Mouse (Mus musculus) cortical plate, adult 2 months (tissue): ENCODE results near the gene Postn. TPM values are rescaled to one million over a fixed set of nuclear protein-coding genes. Genes with fewer than 3 reads are reported as not detected.

Experiments used
- H3K27ac ChIP-seq: fragments of 200-500 bp; 2 replicates; pipeline ENCODE4 v1.5.1; 2012; ENCODE audit warnings: low read length, control low read depth, inconsistent platforms; ENCODE audit not compliant: insufficient read depth
- H3K4me1 ChIP-seq: fragments of 200-500 bp; 2 replicates; pipeline ENCODE4 v1.6.1; 2011; ENCODE audit warnings: low read length; ENCODE audit not compliant: control insufficient read depth, insufficient read depth
- H3K4me3 ChIP-seq: fragments of 200-500 bp; 2 replicates; pipeline ENCODE4 v1.5.1; 2011; ENCODE audit warnings: mild to moderate bottlenecking, low read length, control low read depth; ENCODE audit not compliant: insufficient read depth
- CTCF ChIP-seq: fragments of 200-500 bp; IDR thresholded peaks from 2 replicates; pipeline ENCODE4 v1.5.1; 2011; ENCODE audit warnings: mild to moderate bottlenecking, control low read depth, low read length; ENCODE audit not compliant: insufficient read depth; ENCODE audit errors: extremely low read depth
- POLR2A ChIP-seq: fragments of 200-500 bp; IDR thresholded peaks from 2 replicates; pipeline ENCODE4 v1.6.1; 2011; ENCODE audit warnings: mild to moderate bottlenecking, low read length, control low read depth; ENCODE audit not compliant: insufficient read depth; ENCODE audit errors: extremely low read depth
- polyA plus RNA-seq: library from polyadenylated mRNA; depleted of rRNA; stranded (reverse); fragments of >200 nt; gene quantifications from 2 replicates; pipeline ENCODE4 v1.2.3, GENCODE M21; 2012

Postn gene
- polyA plus RNA-seq, 1 experiment, result 1.7 TPM

DNA sequence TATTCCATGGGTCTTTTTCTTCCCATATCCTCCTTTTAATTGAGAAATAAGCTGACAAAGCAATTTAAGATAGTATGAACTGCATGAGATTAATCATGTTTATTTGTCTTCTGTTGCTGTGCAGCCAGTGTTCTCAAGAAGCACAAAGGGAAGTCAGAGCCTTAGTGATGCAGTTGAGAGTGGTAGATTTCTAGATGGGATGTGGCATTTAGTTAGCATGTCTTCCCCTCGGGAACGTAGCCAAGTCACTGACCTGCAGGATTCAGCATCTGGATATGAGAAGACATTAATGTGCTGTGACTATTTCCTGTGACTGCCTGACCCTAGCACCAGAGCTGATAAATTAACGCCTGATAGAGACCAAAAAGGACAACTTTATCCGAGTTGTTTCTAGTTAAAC is 19.1 kb downstream of the Postn start:
- H3K27ac ChIP-seq, result no peak overlapping the region
- TF ChIP-seq POLR2A (no peak), CTCF (no peak)
- no peaks in the 10 kb centered on the region for H3K4me1 ChIP-seq
- H3K4me3 ChIP-seq, result no peak overlapping the region

DNA sequence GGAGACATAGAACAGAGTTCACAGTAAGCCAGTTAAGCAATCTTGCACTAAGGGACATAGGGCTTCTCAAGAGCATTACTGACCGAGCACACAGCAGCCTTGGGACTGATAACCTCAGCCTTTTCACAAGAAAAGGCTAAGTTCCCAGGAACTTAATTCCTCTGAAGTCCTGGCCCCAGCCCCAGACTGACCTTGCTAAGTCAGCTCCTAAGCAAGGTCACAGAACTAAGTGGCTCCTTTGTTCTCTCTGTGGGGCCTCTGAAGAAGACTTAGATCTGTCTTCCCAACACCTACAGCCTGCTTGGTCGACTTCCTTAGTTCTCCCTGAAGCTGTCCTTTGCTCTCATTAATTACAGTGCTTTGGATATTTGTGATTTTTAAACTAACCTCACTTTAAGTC is 38.4 kb downstream of the Postn start:
- TF ChIP-seq CTCF, result no peak
- TF ChIP-seq POLR2A, result no peak
- Histone ChIP-seq H3K4me1 (no peaks in the 10 kb centered on the region), H3K4me3 (no peak overlapping the region), H3K27ac (no peak overlapping the region)

- no peak overlapping the region for H3K27ac ChIP-seq
- H3K4me3 ChIP-seq, result no peak overlapping the region
- no peaks in the 10 kb centered on the region for H3K4me1 ChIP-seq
- TF ChIP-seq CTCF, result no peak
- TF ChIP-seq POLR2A, result no peak
Observed at GRCm38 (mm10) chr3:54399911-54400310, 39.0 kb downstream of the Postn start.

DNA sequence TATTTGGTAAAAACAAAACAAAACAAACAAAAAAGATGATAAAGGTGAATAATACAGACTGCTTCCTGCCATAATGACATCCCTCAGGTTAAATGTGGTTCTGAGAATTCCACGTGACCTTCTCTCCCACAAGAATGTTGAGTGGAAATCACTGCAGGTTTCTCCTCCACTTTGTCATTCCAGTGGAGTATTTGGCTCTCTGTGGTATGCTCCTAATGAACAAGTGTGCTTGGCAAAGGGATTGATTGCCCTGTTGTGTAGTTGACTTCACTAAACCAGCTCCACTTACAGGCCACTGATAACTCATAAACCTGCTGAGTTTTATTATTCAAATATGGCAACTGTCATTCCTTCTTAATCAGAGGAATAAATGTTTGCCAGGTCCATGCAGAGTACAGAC is 39.7 kb downstream of the Postn start:
- Histone ChIP-seq H3K4me3 (no peak overlapping the region), H3K4me1 (no peaks in the 10 kb centered on the region), H3K27ac (no peak overlapping the region)
- TF ChIP-seq POLR2A (no peak), CTCF (no peak)

DNA sequence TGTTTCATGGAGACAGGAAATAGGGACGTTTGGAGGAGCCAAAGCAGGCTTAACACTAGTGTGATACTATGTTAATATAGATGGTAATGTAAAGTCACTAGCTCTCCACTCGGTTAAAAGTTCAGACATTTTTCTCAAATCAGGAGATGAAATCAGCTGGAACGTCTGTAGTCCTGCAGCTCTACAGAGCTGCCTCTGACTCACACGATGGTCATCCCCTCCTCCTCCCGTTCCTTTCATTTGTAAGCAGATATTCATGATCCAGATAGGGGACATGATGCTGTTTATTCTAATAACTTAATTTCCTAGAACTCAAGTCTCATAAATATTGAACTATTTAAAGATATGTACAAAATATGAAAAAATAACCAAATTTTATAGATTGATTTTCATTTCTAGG is 40.8 kb downstream of the Postn start:
- H3K4me3 ChIP-seq, result no peak overlapping the region
- no peak for TF ChIP-seq POLR2A
- TF ChIP-seq CTCF, result no peak
- H3K27ac ChIP-seq, result no peak overlapping the region
- H3K4me1 ChIP-seq, result no peaks in the 10 kb centered on the region

DNA sequence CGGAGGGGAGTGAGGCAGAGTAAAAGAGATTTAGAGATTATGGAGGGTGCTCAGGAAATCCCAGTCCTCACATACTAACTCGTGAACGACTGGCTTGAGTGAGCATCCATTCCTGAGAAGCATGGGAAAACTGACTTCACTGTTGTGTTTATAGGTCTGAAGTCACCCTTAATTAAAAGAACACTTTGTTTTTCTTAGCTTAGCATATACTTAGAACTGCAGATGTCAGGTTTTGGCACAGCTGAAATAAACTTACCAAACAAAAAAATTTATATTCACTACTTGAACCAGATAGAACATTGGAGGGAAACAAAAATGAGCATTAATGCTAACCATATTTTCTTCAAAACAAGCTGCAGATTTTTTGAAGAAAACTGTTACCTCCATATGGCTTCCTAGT is 42.9 kb downstream of the Postn start:
- no peak overlapping the region for H3K27ac ChIP-seq
- no peak overlapping the region for H3K4me3 ChIP-seq
- H3K4me1 ChIP-seq, result no peaks in the 10 kb centered on the region
- no peak for TF ChIP-seq POLR2A
- TF ChIP-seq CTCF, result no peak

DNA sequence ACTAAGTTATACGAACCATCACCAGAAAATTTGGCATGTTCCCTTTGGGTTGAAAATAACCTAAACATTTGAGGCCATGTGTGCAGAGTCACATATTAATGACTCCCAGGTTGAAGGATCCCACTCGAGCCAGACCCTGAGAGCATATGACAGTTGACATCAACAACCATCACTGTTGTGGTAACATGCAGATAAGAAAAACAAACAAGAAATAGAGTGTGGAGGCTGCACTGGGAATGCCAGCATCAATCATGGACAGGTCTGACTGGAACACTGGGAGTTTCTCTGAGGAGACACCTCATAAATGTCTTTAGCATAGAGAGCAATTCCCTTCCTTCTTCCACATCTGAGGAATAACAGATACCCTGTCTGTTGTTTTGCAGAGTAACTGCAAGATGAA is 45.7 kb downstream of the Postn start:
- H3K27ac ChIP-seq, result no peak overlapping the region
- no peak for TF ChIP-seq POLR2A
- TF ChIP-seq CTCF, result no peak
- H3K4me3 ChIP-seq, result no peak overlapping the region
- H3K4me1 ChIP-seq, result no peaks in the 10 kb centered on the region

DNA sequence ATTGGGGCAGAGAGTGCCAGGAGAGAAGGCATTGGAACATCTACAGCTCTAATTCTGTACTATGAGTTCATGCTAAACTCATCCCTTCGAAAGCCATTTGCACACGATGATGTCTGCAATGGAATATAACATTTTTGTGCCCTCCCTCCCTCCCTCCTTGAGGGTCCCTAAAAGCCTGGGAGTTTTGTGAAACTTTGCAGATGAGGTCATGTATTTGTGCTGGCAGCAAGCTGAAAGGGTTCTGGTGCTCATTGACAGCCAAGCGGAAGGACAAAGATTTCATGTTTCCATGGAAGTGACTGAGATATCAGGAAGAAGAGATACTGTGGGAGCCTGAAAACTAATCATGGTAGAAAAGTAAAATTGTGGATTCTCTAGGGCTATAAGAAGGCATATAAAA is 50.1 kb downstream of the Postn start:
- Histone ChIP-seq H3K27ac (no peak overlapping the region), H3K4me3 (no peak overlapping the region), H3K4me1 (no peaks in the 10 kb centered on the region; the same call in 1 of the 2 replicates)
- TF ChIP-seq POLR2A (no peak), CTCF (no peak)

DNA sequence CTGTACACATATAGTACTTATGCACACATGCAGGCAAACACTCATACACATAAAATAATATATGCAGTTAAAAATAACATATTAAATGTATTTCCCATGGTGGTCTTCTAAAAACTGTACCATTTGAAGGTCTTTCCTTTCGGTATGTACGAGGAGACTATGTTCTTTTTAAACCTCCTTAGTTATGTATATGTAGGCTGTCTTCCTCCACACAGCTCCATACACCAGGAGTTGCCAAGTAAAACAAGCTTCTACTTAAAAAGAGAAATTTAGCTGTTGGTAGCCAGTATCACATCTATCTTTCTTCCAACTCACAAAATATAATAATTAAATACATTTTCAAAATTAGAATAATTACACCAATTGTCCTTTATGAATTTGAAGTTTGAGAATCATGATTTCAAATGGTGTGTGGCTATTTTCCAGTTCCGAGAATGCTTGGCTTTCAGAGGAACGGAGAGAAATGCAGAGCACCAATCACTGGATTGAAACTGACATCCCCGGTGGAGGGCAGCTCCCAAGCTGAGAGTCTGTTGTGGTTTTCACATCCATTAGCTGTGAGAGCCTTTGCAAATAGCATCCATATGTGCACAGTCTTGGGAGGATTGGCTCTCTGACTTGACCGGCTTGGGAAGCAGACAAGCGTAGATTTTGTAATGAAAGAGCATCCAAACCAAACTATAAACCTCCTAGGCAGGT is 52.1 kb downstream of the Postn start:
- no peak for TF ChIP-seq POLR2A
- no peak for TF ChIP-seq CTCF
- no peak overlapping the region for H3K4me3 ChIP-seq
- no peak overlapping the region for H3K27ac ChIP-seq
- H3K4me1 ChIP-seq, result no peaks in the 10 kb centered on the region; the same call in 1 of the 2 replicates

DNA sequence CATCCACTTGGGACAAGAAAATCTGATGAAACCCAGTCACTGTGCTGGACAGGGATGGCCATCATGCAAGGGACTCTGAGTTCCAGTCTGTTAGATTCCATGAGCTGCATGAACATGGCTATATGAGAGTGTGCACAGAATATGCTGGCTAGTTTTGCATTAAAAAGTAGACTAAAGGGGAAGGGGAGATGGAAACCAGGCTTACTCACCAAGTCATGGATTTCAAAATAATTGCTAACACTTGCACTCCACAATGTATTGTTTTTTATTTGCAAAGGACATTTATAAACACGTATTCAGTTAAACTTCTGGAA is 52.6 kb downstream of the Postn start:
- TF ChIP-seq POLR2A (no peak), CTCF (no peak)
- Histone ChIP-seq H3K4me1 (no peaks in the 10 kb centered on the region; the same call in 1 of the 2 replicates), H3K27ac (no peak overlapping the region), H3K4me3 (no peak overlapping the region)

- Histone ChIP-seq H3K4me1 (no peaks in the 10 kb centered on the region; the same call in 1 of the 2 replicates), H3K27ac (no peak overlapping the region), H3K4me3 (no peak overlapping the region)
- TF ChIP-seq CTCF (no peak), POLR2A (no peak)
Observed at GRCm38 (mm10) chr3:54414386-54414785, 53.5 kb downstream of the Postn start.

- TF ChIP-seq CTCF, result no peak
- Histone ChIP-seq H3K27ac (no peak overlapping the region), H3K4me3 (no peak overlapping the region), H3K4me1 (no peaks in the 10 kb centered on the region; the same call in 1 of the 2 replicates)
Observed at GRCm38 (mm10) chr3:54417833-54418386, 57.0 kb downstream of the Postn start.
